Mouse (Mus musculus) lung, postnatal 0 days (tissue): Measurements from ENCODE around the gene Gm21292. TPM values are rescaled to one million over a fixed set of nuclear protein-coding genes. Genes with fewer than 3 reads are reported as not detected.
"Not testable (repeated sequence)": the region's sequence is repeated elsewhere in the genome, so short reads cannot be mapped to it uniquely, and the experiment has no call there.

ENCODE experiments used
- ATAC-seq: fragments of 200-750 bp; cut with Nextera tagmentation; 2 replicates; pipeline ENCODE4 v1.8.0; 2017; ENCODE audit warnings: moderate library complexity
- DNase-seq: peaks from one replicate; pipeline ENCODE4 v3.0.0-alpha.2; 2016; ENCODE audit warnings: low spot score
- H3K27ac ChIP-seq: fragments of 300-500 bp; sonication (generic); 2 replicates; pipeline ENCODE4 v1.5.1; 2014; ENCODE audit warnings: antibody characterized with exemption, mild to moderate bottlenecking, low read length, mixed read lengths
- H3K27me3 ChIP-seq: fragments of 300-500 bp; sonication (generic); replicated peaks from 2 replicates; pipeline ENCODE4 v1.6.1; 2014; ENCODE audit warnings: low read length, mixed read lengths; ENCODE audit not compliant: insufficient read depth
- H3K36me3 ChIP-seq: fragments of 300-500 bp; sonication (generic); 2 replicates; pipeline ENCODE4 v1.6.1; 2014; ENCODE audit warnings: low read length, mixed read lengths; ENCODE audit not compliant: insufficient read depth
- H3K4me1 ChIP-seq: fragments of 300-500 bp; sonication (generic); 2 replicates; pipeline ENCODE4 v1.6.1; 2014; ENCODE audit warnings: antibody characterized with exemption, low read depth, low read length, mixed read lengths; ENCODE audit not compliant: insufficient read depth
- H3K4me2 ChIP-seq: fragments of 300-500 bp; sonication (generic); replicated peaks from 2 replicates; pipeline ENCODE4 v1.6.1; 2014; ENCODE audit warnings: low read depth, mild to moderate bottlenecking, low read length, moderate library complexity, mixed read lengths
- H3K4me3 ChIP-seq: fragments of 300-500 bp; sonication (generic); 2 replicates; pipeline ENCODE4 v1.5.1; 2014; ENCODE audit warnings: low read depth, low read length
- H3K9ac ChIP-seq: fragments of 300-500 bp; sonication (generic); replicated peaks from 2 replicates; pipeline ENCODE4 v1.6.1; 2014; ENCODE audit warnings: low read depth, mild to moderate bottlenecking
- H3K9me3 ChIP-seq: fragments of 300-500 bp; sonication (generic); 2 replicates; pipeline ENCODE4 v1.6.1; 2016; ENCODE audit warnings: low read length, mixed read lengths
- WGBS: fragments of 180-500 bp; shearing (Covaris S2); extraction: QIAGEN DNeasy Blood & Tissue Kit; methylation state at CpG from one replicate; pipeline ENCODE4 v1.1.7; 2014; 5-methylcytosine and 5-hydroxymethylcytosine counted together
- polyA plus RNA-seq: library from polyadenylated mRNA; unstranded; fragments of >200 nt; fragmentation: Nextera tagmentation; extraction: Ambion mirVana; gene quantifications from 2 replicates; pipeline ENCODE4 v1.2.1, GENCODE M21; 2015

Gm21292 gene
- not detected in 2 replicates for polyA plus RNA-seq

DNA sequence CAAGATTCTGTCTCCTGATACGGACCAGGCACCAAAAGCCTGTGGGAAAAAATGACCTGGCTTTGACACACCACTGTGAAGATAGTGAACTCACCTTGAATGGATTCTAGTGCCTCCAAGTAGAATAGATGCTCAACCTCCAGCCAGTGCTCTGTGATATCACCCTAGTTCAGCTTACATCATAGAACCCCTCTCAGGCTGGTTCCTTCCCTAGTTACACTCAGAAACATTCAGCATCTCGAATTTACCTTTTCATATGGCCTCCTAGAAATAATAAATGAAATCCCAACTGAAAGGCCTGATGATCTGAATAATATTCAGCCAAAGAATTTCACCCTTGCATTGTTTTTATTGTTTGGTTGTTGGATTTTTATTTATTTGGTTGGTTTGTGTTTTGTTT lies at the start of gene Gm21292:
Gene Gm21292 (minus strand): TSS at position 101 of the 400 bp plus-strand sequence.
- H3K4me3 ChIP-seq, H3K36me3 ChIP-seq, DNase-seq, H3K27ac ChIP-seq, ATAC-seq, H3K4me2 ChIP-seq, H3K27me3 ChIP-seq, H3K9me3 ChIP-seq, H3K9ac ChIP-seq, H3K4me1 ChIP-seq: not testable (repeated sequence)
- WGBS, result no CpG with 5 or more reads among the region's 2 CpGs

Other genes with a start within 250 kb of the Gm21292 start
- not detected in 2 replicates for gene Gm21721, start 68.3 kb upstream of the Gm21292 start, polyA plus RNA-seq
- gene Gm21812, start 213.3 kb upstream of the Gm21292 start, polyA plus RNA-seq, result not detected in 2 replicates